Mouse (Mus musculus) right cerebral cortex, postnatal 36 days (tissue): ENCODE measurements around the gene Csnk2a1.
A peak's percentile ranks its signal among the peaks of the same experiment; 100 is the strongest.
"Not testable (repeated sequence)": the region's sequence is repeated elsewhere in the genome, so short reads cannot be mapped to it uniquely, and the experiment has no call there.

ENCODE experiments used
- DNase-seq, 2 experiments: peaks; one replicate each; pipeline ENCODE4 v3.0.0; 2022; ENCODE audit warnings: low spot score in 2 of 2, mixed read lengths in 1 of 2

Gene Csnk2a1

GRCm38 (mm10) chr2:152237926-152238325 is 11.3 kb downstream of the Csnk2a1 start:
- DNase-seq, result no peak

- no peak for DNase-seq
Observed at GRCm38 (mm10) chr2:152240580-152240979, 13.9 kb downstream of the Csnk2a1 start.

GRCm38 (mm10) chr2:152247213-152247612 is 20.6 kb downstream of the Csnk2a1 start:
- DNase-seq, result no peak

- DNase-seq, result no peak
Observed at GRCm38 (mm10) chr2:152250511-152250910, 23.9 kb downstream of the Csnk2a1 start.

- no peak for DNase-seq
Observed at GRCm38 (mm10) chr2:152259739-152260138, 33.1 kb downstream of the Csnk2a1 start.

GRCm38 (mm10) chr2:152273639-152274038 is 47.0 kb downstream of the Csnk2a1 start:
- DNase-seq, result no peak

GRCm38 (mm10) chr2:152281407-152281806 is 54.8 kb downstream of the Csnk2a1 start:
- no peak for DNase-seq

GRCm38 (mm10) chr2:152287560-152287959 is 60.9 kb downstream of the Csnk2a1 start:
- no peak for DNase-seq

GRCm38 (mm10) chr2:152288046-152288445 is 61.4 kb downstream of the Csnk2a1 start:
- DNase-seq, result no peak

GRCm38 (mm10) chr2:152289623-152290022 is 63.0 kb downstream of the Csnk2a1 start:
- not testable (repeated sequence) for DNase-seq

GRCm38 (mm10) chr2:152292475-152292874 is 65.8 kb downstream of the Csnk2a1 start:
- DNase-seq, result no peak

- DNase-seq, result peak in 1 of 2 experiments; percentile 13
Observed at GRCm38 (mm10) chr2:152293179-152293726, 66.6 kb downstream of the Csnk2a1 start.

GRCm38 (mm10) chr2:152293727-152294475 is 67.3 kb downstream of the Csnk2a1 start, which contains the start of gene Tbc1d20:
TSS of gene Tbc1d20 (plus strand) at chr2:152293828.
- DNase-seq, result peak; percentile 84 to 87

GRCm38 (mm10) chr2:152294541-152294940 is 67.9 kb downstream of the Csnk2a1 start:
- no peak for DNase-seq

GRCm38 (mm10) chr2:152302862-152303261 is 76.2 kb downstream of the Csnk2a1 start:
- peak in 1 of 2 experiments; percentile 39 for DNase-seq

GRCm38 (mm10) chr2:152303781-152304180 is 77.1 kb downstream of the Csnk2a1 start:
- no peak for DNase-seq

GRCm38 (mm10) chr2:152305480-152305879 is 78.8 kb downstream of the Csnk2a1 start:
- DNase-seq, result no peak

GRCm38 (mm10) chr2:152307186-152307585 is 80.5 kb downstream of the Csnk2a1 start:
- no peak for DNase-seq

- DNase-seq, result no peak
Observed at GRCm38 (mm10) chr2:152312996-152313395, 86.4 kb downstream of the Csnk2a1 start.

- DNase-seq, result no peak
Observed at GRCm38 (mm10) chr2:152313926-152314325, 87.3 kb downstream of the Csnk2a1 start.

- DNase-seq, result no peak
Observed at GRCm38 (mm10) chr2:152317054-152317453, 90.4 kb downstream of the Csnk2a1 start.

GRCm38 (mm10) chr2:152321558-152321957 is 94.9 kb downstream of the Csnk2a1 start:
- no peak for DNase-seq

GRCm38 (mm10) chr2:152322198-152322597 is 95.6 kb downstream of the Csnk2a1 start:
- no peak for DNase-seq
